Mouse (Mus musculus): Measurements from ENCODE around the gene Tarbp2.

DNA sequence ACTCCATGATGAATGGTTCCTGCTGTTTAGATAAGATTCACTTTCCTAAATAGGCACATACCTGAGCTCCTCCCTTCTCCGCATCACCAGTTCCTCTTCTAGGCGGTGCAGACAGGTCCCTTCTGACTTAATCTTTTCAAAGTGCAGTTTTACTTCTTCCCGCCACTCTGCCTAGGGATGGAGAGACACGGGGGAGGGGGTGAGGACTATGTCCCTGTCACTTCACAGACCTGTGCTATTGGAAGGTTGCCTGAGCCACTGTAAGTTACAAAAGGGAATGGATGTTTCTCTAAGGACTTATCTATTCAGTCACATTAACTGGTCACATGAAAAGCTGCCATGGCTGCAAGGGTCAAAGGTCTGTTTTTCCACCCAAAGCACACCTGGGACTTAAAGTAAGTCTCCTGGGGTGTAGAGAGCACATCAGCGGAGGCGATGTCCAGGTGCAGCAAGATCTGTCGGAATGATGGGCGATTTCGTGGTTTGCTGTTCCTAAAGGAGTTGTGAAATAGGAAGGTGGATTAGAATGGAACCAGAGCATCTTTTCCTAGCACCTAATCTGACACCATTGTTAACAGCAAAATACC is 15.6 kb upstream of the Tarbp2 start:
- no peak for TF ChIP-seq CTCF (conservative IDR thresholded peaks at IDR 0.05; ENCODE audit: low read length)
- TF ChIP-seq NANOG (IDR thresholded peaks at IDR 0.05; ENCODE audit: borderline replicate concordance, low read length): no peak
- TF ChIP-seq POU5F1 (IDR thresholded peaks at IDR 0.05; ENCODE audit: borderline replicate concordance, low read length): no peak

Data from E14TG2a.4 (cell line).